Mouse (Mus musculus) testis, postnatal 10 days (tissue): Measurements from ENCODE around the gene Rtcb.
A peak's percentile ranks its signal among the peaks of the same experiment; 100 is the strongest.

Source experiments
- DNase-seq: peaks from one replicate; pipeline ENCODE4 v3.0.0; 2021; ENCODE audit warnings: low spot score

Gene Rtcb

DNA sequence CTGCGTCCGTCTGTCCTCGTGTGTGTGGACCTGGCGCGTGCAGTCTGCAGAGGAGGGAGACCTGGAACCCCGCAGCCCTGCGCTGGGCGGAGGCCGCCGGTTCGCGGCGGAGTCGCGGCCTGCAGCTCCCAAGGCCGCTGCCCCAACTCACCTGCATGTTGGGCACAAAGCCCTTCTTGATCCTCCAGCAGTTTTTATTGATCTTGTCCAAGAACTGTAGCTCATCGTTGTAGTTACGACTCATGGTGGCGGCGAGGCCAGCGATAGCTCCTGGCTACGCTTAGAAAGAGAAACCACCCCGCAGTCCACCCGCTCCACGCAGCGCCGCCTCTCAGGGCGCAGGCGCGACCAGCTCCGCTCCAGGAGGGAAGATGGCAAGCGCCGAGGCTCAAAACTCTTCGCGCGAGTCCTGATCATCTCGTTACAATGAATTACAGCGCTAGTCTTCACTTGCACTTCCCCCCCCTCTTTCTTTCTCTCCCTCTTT, at the start of gene Rtcb:
Gene Rtcb, minus strand, starts transcription at position 360 of the 487 bp plus-strand sequence.
- peak; percentile 98 for DNase-seq

DNA sequence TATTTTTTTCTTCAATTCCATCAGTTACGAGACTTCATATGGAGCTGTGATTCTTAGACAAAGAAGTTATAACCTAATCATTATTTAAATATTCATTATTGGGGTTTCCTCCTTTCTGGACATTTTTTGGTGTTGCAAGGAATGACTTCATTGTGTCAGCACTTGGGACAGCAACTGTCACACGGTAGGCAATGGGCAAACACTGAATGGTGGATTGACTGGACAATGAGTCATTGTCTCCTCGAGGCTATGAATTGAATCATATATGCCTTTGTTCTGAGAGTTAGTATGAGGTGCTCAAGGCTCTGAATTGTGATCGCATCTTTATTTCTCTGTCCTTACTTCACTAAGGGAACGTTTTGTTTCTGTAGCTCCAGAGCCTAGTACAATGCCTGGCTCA, 48.8 kb upstream of the Rtcb start:
- no peak for DNase-seq

DNA sequence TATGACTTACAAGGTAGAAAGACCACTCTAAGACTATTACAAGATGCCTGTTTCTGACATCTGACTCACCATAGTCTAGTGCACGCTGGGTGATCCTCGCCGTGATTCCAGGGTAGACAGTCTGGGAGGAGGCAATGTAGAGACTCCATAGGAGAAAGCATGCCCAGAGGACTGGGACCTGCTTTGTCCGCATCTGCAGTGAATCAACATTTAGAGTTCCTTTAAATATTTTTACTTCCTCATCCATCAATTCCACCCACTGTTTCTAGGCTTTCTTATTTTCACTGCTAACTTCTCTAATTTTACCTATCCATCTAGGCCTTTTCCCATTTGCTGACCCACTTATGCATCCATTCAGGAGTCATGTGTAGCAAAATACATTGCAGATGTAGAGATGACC, 42.8 kb upstream of the Rtcb start:
- DNase-seq, result no peak

DNA sequence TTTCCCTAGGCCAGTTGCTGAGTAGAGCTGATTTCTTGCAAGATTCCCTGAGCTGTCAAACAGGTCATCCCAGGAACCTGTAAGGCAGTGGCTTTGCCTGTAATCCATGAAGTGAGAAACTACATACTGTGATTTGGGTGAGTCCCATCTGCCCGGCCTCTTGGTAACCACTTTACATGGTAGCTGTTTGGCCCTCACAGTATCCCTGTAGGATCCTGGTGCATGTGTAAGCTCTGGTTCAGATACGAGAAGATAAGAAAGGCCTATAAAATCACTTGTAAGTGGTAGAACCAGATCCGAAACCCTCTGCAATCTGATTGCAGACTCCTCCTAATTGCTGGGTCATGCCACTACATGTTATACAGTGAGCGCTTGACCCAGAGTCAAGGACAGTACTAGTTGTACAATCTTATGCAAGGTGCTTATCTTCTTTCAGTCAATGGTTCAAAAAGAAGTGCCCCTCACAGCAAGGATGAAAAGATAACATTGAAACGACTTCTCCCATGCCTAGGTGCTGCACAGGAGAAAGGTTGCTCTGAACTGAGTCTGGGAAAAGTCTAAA, 37.0 kb upstream of the Rtcb start:
- DNase-seq, result no peak

DNA sequence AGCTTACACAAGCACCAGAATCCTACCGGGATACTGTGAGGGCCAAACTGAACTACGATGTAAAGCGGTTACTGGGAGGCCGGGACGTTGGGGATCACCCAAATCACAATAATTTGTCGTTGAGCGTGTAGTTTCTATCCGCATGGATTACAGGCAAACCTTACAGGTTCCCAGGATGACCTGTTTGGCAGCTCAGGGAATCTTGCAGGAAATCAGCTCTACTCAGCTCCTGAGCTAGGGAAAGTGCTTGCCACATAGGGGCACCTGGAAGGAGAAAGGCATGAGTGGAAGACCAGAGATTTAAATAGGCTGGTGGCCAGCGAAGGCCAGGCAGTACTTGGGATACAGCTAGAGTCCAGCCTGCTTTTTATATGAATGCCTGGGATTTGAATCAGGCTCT, 36.2 kb upstream of the Rtcb start:
- DNase-seq, result no peak

DNA sequence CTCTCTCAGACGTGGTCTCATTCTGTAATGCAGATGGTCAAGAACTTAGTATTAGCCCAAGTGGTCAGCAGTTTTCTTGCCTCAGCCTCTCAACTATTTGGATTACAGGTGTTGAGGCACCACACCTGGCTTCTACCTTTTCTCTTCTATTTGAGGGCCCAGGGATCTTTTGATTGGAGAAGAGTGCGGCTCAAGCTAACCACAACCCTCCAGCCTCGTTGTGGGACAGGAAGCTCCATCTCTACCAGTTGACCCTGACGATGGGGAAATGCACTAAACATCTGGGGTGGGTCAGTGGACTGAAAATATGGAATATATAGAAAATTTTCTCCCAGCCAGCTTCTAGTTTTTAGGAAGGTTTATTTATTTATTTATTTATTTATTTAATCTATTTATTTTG, 34.8 kb upstream of the Rtcb start:
- no peak for DNase-seq

DNA sequence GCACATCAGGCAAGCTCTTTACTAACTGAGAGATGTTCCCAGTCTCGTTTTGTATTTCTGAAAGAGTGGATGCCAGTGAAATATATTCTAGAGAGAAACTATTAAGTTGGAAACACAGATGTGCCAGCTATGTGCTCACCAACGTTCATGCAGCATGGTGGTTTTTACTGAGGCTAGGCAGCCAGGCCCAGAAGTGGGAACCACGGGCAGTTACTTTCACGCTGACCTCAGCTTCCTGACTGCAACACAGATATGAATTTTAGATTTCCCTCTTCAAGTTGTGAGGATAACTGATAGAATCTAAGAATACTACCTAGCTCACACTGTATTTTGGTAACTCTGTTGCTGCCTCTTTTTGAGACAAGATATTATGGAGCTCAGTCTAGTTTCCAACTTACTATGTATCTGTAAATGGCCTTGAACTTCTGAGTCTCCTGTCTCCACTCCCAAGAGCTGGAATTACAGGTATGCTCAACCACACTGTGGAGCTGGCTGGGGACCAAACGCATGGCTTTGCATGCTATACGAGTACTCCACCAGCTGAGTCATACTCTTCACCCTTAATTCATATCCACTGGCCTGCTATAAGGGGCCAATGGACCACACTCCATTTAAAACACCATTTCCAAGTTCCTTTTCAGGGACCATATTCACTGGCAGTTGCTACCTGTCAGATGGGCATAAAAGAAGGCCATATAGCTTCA, 31.9 kb upstream of the Rtcb start:
- no peak for DNase-seq

DNA sequence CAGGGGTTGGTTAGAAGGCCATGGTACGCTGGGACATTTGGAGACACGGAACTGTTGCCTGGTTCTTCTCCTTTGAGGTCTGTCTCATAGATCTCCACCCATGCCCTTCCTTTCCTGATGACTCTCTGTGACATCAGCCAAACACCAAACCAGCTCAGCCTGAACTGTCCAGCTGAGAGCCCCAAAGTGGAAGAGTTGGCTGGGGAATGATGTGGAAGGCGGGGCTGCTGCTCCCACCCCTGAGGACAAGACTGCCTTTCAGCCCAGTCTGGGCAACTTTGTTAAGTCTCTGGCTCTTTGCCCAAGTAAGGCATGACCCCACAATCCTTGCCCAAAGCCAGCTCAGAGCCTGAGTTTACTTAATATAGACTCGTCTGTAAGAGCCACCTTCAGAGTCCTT, 15.3 kb upstream of the Rtcb start:
- DNase-seq, result no peak

DNA sequence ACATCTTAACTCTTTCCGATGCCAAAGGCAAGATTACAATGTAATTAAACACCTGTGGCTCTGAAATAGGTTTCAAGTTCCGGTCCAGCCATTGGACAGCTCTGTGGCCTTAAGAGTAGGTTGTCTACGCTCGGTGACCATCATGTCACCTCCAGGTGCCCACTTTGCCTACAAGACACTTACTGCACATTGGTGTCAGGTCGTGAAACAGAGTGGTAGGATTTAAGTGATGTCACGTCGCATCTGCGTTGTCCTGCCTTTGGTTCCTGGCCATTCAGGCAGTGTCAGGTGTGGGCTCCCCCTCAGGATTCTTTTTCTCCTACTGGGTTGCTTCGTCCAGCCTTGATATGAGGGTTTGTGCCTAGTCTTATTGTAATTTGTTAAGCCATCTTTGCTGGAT, 14.2 kb upstream of the Rtcb start:
- no peak for DNase-seq

DNA sequence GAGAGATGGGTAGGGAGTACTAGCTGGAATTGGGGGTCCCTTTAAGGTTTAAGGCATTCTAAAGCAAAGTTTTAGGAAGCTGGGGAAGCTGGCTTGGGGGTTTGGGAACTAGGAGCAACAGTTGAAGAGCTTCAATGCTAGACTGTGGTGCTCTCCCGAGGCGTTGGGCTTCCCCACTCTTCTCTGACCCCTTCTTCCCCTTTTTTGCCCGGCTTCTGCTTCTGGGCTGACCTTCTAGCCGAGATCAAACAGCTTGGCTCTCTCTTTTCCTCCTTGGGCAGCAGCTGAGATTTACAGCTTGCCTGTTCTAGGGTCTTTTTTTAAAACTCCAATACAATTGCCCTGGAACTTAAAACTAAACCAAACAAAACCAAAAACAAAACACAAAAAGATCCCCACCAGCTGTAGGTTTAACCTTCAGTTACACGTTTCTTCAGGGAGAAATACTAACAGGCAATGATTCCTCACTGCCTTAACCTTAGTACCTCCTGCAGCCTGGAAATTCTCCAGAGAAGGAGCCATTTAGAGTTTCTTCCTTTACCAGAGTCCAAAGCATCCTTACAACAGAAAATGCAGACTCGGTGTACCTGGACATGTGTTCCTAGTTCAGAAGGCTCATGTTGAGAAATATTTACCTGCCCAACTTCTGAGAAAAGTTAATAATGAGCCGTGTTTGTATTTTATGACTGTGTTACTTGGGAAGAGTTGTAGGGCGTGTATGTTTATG, 12.4 kb upstream of the Rtcb start:
- DNase-seq, result no peak

DNA sequence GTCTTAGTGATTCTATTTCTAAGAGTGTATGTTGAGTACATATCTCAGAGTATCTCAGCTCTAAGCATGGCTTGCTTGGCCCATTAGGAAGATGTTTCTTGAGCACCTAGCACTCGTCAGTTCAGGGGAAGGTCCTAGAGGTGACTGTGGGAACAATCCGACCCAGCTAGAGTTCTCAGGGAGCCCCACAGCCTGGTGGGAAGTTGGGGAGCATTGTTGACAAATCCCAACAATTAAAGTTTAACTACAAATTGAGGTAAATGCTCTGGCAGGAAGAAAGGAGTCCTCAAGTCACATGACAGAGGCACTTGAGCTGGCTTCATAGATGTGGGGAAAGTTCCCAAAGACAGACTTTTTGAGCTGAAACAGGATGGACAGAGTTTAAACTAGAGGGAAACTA, 11.1 kb upstream of the Rtcb start:
- no peak for DNase-seq

DNA sequence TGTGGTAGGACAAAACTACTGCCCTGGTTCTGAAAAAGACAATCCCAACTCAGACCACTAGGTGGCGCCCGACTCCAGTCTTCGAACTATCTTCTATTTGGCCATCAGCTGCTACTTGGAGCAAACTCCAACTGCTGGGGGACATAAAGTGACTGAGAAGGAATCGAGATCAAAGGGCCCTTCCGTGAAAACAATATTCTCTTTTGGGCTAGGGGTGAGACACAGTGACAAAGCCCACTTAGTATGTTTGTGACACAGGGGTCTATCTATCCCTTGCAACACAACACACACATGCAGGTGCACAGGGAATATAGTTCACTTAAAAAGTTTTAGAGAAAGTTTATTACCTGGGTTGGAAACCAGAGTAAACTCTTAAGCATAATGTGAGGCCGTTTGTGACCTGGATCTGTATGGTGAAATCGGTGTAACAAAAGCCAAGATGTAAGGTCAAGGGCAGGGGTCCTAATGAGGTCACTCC, 10.6 kb upstream of the Rtcb start:
- DNase-seq, result peak; percentile 91

DNA sequence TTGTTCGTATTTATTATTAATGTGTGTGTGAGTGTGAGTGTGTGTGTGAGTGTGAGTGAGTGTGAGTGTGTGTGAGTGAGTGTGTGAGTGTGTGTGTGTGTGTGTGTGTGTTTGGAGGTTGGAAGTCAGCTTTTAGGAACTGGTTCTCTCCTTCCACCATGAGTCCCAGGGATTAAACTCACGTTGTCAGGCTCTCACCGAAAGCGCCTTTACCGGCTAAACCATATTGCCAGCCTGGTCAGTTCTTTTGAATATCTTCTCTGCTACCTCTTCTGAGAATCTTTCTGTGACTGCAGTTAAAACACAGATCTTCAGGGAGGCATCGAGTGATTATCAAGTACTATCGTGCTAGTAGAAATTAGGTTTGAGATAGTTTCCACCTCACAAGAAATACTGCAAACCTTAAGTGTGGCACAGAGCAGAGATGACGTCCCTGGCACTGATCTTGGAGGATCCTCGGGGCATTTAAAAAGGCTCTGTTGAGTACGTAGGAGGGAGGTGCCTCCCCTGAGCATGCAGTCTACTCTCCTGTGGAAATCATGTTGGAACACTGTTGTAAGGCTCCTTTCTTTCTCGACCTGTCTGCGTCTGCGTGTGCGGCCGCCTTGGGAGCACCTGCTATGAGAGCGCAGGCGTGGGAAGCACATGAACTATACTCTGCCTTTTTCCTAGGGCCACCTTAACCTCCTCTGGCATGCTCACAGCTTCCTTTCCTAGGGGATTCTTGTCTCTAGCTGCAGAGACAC, 10.0 kb upstream of the Rtcb start:
- DNase-seq, result no peak

DNA sequence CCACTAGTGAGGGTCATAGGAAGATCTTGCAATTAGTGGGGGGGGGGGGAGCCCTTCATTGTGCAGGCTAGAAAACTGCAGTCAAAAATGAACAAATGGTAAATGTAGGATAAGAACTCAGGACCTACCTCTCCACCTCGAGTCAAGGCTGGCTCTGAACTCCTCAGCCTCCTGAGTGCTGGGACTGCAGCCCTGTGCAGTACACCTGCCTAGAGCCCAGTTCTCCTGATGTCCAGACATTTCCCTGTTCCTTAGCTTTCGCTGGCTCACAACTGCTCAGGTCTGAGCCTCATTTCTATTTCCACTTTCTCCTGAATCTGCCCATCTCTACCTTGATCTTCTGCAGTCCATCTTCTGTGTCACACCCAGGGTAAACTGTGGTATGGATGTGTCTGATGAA, 8.9 kb upstream of the Rtcb start:
- DNase-seq, result no peak

DNA sequence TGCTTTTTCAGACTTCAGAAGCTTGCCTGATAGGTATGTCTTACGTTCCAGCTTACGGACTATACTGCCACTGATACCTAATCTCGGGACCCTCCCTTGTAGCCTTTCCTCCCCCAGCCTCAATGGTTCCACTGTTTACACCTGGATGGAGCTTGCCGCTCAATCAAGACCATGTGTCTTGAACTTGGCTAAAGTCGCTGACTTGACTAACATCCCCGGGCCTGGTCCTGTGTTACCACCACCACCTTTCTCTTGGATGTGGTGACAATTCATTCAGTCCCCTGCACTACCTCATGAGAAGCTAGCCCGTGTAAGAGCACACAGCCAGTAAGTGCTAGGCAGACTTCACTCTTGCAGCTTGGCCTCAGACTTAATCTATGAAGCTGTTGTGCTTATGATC, 6.7 kb upstream of the Rtcb start:
- no peak for DNase-seq

DNA sequence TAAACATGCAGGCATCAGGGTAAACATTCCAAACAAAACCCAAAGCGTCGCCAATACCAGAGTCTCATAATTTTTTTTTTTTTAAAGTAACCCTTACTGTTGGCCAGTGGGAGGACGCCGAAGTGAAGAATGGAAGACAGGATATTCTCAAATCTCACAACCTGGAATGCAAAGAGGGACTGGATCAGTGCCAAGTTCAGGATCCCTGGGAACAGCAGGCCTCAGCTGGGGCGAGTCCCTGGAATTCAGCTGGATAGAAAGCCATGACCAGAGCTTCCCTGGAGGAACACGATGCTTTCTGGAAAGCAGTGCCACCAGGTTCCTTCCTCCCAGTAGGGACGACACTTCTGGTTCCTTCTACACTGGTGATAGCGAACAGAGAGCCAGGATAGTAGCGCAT, 5.3 kb upstream of the Rtcb start:
- DNase-seq, result peak; percentile 51

DNA sequence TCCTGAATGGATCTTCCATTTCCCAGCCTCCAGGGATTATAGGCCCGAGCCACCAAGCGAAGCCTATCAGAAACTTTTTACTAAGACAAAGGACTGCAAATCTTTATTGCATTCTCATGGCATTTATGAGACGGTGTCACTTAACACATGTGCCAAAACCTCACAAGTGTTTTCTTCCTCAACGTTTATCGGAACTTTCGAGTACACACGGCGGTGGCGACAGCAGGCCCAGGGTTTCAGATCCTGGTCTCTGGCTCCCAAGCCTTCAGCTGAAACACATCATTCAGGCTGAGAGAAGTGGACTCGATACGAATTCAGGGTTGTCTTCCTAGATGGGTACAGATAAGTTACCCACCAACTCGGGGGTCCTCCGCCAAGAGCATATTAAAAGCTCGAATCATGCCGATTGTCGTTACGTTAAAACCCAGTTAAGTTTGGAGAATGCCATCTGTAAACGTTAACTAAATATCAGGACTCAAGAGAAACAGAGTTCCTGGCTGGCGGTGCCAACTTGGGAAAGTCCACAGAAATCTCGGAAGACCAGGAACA, 678 bp downstream of the Rtcb start:
- DNase-seq, result no peak

DNA sequence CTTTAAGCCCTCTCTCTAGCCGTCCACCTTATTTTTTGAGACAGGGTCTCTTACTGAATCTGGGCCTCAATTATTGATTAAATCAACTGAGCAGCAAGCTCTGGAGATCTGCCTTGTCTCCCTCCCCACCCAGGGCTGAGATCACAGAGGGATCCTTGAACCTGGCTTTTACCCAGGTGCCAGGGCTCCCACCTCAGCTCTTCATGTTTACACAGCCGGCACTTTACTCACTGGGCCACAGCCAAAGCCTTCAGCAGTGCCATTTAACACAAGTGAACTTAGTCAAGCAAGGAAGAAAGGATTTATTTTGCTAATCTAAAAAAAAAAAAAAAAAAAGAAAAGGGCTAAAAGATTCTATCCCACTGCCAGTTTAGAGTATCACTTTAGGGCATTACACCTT, 3.2 kb downstream of the Rtcb start:
- DNase-seq, result no peak

DNA sequence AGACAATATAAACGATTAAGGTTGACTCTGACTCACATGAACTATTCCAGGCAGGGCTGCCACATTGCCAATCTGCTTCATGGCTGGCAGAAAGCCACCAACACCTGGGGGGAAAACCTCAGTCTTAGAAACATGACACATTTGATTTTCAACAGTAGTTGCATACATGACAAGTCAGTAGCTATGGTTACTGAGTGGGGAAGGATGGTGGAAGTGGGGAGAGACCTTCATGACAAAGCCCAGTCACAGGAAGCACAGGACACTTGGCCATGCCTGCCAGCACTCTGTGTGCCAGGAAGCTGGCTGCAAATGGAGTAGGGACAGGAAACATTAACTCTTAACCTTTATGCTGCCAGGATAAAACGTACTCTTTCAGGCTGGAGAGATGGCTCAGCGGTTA, 4.2 kb downstream of the Rtcb start:
- DNase-seq, result no peak

DNA sequence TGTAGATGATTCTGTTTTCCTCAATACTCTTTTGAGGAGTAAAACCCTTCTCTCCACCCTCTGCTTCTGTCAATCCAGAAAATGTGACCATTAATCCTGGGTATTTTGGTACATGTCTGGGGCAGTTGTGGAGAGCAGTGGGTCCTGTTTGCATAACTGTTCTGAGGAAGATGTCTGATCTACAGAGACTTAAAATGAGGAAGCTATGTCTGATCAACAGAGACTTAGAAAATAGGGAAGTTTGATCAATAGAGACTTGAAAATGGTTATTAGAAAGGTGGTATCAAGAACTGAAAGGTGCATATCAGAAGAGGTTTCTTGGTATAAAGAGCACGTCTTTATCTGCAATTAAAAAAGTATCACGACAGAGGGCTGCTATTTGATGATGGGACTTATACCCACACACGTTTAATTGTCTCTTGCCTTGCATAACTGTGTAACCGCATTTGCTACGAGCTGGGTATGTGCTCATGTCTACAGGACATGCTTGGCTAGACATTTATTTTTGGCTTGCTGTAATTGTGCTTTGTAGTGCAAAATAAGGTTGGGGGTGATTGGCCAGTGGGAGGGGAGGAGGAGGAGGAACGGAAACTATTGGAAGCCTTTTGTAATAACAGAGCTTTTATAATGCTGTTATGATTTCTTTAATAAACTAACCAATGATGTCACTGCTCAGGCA, 5.7 kb downstream of the Rtcb start:
- DNase-seq, result no peak

DNA sequence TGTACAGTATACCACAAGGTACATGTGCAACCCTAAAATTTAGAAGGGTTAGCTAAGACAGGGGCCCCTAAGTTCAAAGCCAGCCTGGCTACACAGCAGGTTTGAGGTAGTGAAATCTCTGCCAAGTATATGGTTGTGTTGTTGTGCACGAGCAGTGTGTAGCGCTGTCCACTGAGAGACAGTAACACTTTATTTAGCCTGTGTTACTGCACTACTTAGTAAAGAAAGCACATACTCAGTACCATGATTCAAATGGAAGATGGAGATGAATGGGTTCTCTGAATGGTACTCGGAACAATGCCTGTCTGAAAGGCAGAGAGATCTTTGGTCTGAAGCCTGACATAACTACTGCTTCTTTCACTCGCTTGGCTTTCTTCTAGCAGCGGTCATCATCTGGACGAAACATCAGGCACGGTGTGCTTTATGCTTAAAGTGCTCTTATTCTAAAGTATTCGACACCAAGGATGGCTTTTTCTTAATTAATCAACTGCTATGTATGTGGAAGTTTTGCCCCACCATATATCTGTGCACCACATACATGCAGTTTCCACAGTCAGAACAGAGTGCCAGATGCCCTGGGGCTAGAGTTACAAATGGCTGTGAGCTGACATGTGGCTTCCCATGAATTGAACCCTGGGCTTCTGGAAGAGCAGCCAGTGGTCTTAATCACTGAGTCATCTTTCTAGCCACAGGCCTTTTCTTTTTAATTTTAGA, 9.0 kb downstream of the Rtcb start:
- no peak for DNase-seq
